Mouse (Mus musculus) granulocyte monocyte progenitor cell, adult 5-6 weeks (primary cell): ENCODE measurements at regions not wholly inside any gene's neighbourhood (a gene's known extent, or its start where the extent isn't known, plus 50 kb on each side); places are given as distances from the start of the nearest gene placed in this dataset.

ENCODE experiments used
- ATAC-seq: replicated peaks from 2 replicates; pipeline ENCODE4 v1.8.0; 2016; ENCODE audit warnings: mild to moderate bottlenecking, moderate TSS enrichment, inconsistent platforms; ENCODE audit not compliant: poor library complexity, severe bottlenecking

GRCm38 (mm10) chr13:52042867-52043266 lies 196.4 kb downstream of the Gadd45g start:
- no peak for ATAC-seq

GRCm38 (mm10) chr13:52043916-52044315 lies 197.4 kb downstream of the Gadd45g start:
- no peak for ATAC-seq

GRCm38 (mm10) chr13:52045349-52045748 lies 198.9 kb downstream of the Gadd45g start:
- no peak for ATAC-seq

GRCm38 (mm10) chr13:52046020-52046419 lies 199.5 kb downstream of the Gadd45g start:
- no peak for ATAC-seq

GRCm38 (mm10) chr13:52046700-52047099 lies 200.2 kb downstream of the Gadd45g start:
- no peak for ATAC-seq

GRCm38 (mm10) chr13:52047937-52048336 lies 201.5 kb downstream of the Gadd45g start:
- ATAC-seq = 0 out of 2 replicates have a peak, but pooled peaks have one; percentile 27

GRCm38 (mm10) chr13:52048777-52049176 lies 202.3 kb downstream of the Gadd45g start:
- ATAC-seq = no peak

- no peak for ATAC-seq
These were observed 202.8 kb downstream of the Gadd45g start for GRCm38 (mm10) chr13:52049249-52049648.

- no peak for ATAC-seq
These were observed 209.3 kb downstream of the Gadd45g start for GRCm38 (mm10) chr13:52055741-52056140.

- ATAC-seq = no peak
These were observed 211.0 kb downstream of the Gadd45g start for GRCm38 (mm10) chr13:52057456-52057855.

GRCm38 (mm10) chr13:52059756-52060417 lies 213.4 kb downstream of the Gadd45g start:
- no peak for ATAC-seq

GRCm38 (mm10) chr13:52060418-52060870 lies 214.0 kb downstream of the Gadd45g start:
- ATAC-seq = no peak

GRCm38 (mm10) chr13:52061454-52061853 lies 215.0 kb downstream of the Gadd45g start:
- ATAC-seq = peak; percentile 98

- peak; percentile 70 for ATAC-seq
These were observed 215.4 kb downstream of the Gadd45g start for GRCm38 (mm10) chr13:52061881-52062280.

- no peak for ATAC-seq
These were observed 216.1 kb downstream of the Gadd45g start for GRCm38 (mm10) chr13:52062576-52062975.

GRCm38 (mm10) chr13:52065274-52065673 lies 218.8 kb downstream of the Gadd45g start:
- no peak for ATAC-seq

GRCm38 (mm10) chr13:52065720-52066119 lies 219.2 kb downstream of the Gadd45g start:
- no peak for ATAC-seq

GRCm38 (mm10) chr13:52067048-52067447 lies 220.6 kb downstream of the Gadd45g start:
- ATAC-seq = no peak

GRCm38 (mm10) chr13:52068886-52069439 lies 222.5 kb downstream of the Gadd45g start:
- ATAC-seq = peak; percentile 26; the same call in 1 of the 2 replicates

GRCm38 (mm10) chr13:52069714-52070113 lies 223.2 kb downstream of the Gadd45g start:
- ATAC-seq = no peak

- ATAC-seq = peak; percentile 66
These were observed 224.5 kb downstream of the Gadd45g start for GRCm38 (mm10) chr13:52070731-52071663.
